Mouse (Mus musculus): ENCODE results near the gene Lrrc8d.

DNA sequence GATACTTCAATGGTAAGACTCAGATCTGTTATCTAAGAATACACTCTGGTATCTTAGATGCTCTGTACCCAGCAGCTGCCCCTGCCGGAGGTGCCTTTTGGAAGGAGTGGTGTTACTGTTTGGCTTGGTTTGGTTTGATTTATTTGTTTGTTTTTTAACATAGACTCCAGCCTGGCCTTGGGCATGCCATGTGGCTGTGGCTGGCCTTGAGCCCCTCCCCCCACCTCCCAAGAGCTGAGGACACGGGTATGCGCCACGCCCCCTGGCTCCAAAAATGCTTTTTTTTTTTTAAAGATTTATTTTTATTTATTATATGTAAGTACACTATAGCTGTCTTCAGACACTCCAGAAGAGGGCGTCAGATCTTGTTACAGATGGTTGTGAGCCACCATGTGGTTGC is 65.6 kb downstream of the Lrrc8d start:
- TF ChIP-seq CTCF (IDR thresholded peaks at IDR 0.05; ENCODE audit: borderline replicate concordance, extremely low read depth, insufficient read depth, insufficient read length) = no peak
- no peak for TF ChIP-seq POLR2A (IDR thresholded peaks at IDR 0.05; ENCODE audit: borderline replicate concordance, extremely low read depth, insufficient read depth, insufficient read length, poor library complexity, severe bottlenecking)
